Mouse (Mus musculus) E14TG2a.4 (cell line): ENCODE measurements around the gene Spata31d1d.

Experiments
- CTCF ChIP-seq: conservative IDR thresholded peaks from 2 replicates; pipeline ENCODE4 v1.5.1; 2014; ENCODE audit warnings: low read length
- NANOG ChIP-seq: IDR thresholded peaks from 2 replicates; pipeline ENCODE4 v1.6.1; 2014; ENCODE audit warnings: borderline replicate concordance, low read length, mixed read lengths
- POU5F1 ChIP-seq: IDR thresholded peaks from 2 replicates; pipeline ENCODE4 v1.6.1; 2014; ENCODE audit warnings: low read length, borderline replicate concordance

DNA sequence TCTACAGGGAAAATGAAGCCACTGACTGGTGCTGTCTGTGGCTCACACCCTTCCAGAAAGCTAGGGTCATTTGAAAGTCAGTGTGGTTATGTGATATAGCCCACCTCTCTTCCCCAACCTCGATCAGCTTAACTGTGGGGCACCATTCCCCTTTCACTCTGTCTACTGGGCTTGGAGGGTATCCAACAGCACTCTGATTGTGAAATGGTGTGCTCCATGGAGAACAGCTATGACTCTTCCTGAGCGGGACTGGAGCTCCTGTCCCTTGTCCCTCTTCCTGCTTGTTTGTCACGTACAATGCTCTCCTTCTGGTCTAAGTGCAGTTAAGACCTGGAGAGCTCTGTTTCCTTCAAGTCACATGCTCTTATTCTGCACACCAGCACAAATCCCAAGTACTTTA, 43.6 kb upstream of the Spata31d1d start:
- TF ChIP-seq CTCF, result no peak
- TF ChIP-seq POU5F1, result no peak
- no peak for TF ChIP-seq NANOG
